Mouse (Mus musculus): ENCODE measurements around the gene St6galnac3. TPM values are rescaled to one million over a fixed set of nuclear protein-coding genes. Genes with fewer than 3 reads are reported as not detected.
A peak's percentile ranks its signal among the peaks of the same experiment; 100 is the strongest.

Gene St6galnac3
- total and polyA plus RNA-seq, 2 experiments from 2014 or later: 6.9 to 16.6 TPM

DNA sequence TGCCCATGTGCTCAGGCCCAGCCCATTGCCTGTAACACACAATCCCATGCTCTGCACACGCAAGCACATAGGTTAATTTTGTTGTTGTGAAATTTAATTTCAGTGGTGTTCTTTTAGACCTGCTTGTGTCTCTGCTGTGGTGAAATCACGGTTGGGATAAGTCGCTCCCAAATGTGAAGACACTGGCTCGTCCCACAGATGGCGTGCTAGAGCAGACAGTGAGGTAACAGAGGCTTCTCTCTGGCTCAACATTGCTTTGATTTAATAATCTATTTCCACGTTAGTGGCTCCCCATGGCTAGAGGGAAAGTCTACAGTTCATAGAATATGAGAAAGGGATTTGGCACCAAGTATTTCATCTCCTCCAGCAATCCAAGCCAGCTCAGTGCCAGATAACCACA, 17.3 kb downstream of the St6galnac3 start:
- Histone ChIP-seq H3K4me1 (ENCODE audit: insufficient read depth) (no peaks in the 10 kb centered on the region), H3K9ac (no peak overlapping the region), H3K36me3 (ENCODE audit: insufficient read depth) (no peaks in the 10 kb centered on the region), H3K4me3 (ENCODE audit: low read depth, low read length) (no peak overlapping the region), H3K27me3 (ENCODE audit: insufficient read depth, low read length) (no peaks in the 10 kb centered on the region), H3K9me3 (ENCODE audit: low read length) (no peaks in the 10 kb centered on the region), H3K27ac (ENCODE audit: low read depth, low read length) (no peak overlapping the region), H3K4me2 (ENCODE audit: low read depth) (no peak overlapping the region)
- ATAC-seq: no peak
- 71% methylated on average over 6 of the region's 6 CpGs for WGBS
- no peak; the same call in 1 of the 2 replicates for TF ChIP-seq CTCF (IDR thresholded peaks at IDR 0.05; ENCODE audit: low read depth)
- no peak for DNase-seq

GRCm38 (mm10) chr3:153706901-153707300, 18.1 kb downstream of the St6galnac3 start:
- Histone ChIP-seq H3K9me3 (ENCODE audit: low read length) (no peaks in the 10 kb centered on the region), H3K4me2 (ENCODE audit: low read depth) (no peak overlapping the region), H3K27ac (ENCODE audit: low read depth, low read length) (no peak overlapping the region), H3K27me3 (ENCODE audit: insufficient read depth, low read length) (no peaks in the 10 kb centered on the region), H3K36me3 (ENCODE audit: insufficient read depth) (no peaks in the 10 kb centered on the region), H3K4me3 (ENCODE audit: low read depth, low read length) (no peak overlapping the region), H3K9ac (no peak overlapping the region), H3K4me1 (ENCODE audit: insufficient read depth) (no peaks in the 10 kb centered on the region)
- ATAC-seq (no peak), DNase-seq (no peak)
- 88% methylated on average over 1 of the region's 1 CpGs for WGBS
- no peak for TF ChIP-seq CTCF (IDR thresholded peaks at IDR 0.05; ENCODE audit: low read depth)

DNA sequence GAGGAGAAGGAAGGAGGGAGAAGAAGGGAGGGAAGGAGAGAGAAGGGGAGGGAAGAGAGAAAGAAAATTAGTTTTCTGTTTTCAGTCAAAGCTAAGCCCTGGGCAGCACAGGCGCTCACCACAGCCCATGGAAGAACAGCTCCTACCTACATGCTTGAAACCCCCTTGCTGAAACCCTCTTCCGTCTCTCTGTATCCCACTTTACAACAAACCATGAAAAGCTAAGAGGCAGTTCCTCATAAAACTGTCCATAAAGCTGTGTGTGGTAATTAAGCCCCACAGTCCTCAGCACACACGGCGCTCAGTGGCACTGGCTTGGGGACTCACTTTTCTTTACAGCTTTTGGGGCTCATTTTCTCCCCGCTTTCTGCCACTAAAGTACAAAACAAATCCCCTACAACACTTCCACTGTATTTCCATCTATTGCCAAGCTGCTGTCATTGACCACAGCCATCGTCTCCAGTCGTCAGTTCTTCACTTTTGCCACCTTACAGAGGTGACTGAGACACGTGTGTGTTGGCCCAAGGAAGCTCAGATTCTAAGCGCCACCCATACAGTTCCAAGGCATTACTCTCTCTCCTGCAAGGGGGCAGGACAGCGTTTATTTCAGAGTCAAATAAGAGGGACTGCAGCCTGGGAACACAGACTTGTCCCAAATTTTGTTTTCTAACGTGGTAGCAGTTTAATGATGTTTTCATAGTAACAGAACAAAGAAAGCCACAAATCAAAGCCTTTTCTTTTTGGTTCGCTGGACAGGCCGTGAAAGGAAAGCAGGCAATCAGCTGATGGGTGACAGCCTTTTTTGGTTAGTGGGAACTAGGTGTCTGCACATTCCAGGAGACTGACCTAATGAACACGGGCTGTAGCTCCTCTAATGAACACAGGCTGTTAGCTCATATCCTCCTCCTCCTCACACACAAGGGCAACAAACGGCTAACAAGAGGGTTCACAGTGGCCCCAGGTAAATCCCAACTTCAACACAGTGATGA, 22.9 kb downstream of the St6galnac3 start:
- Histone ChIP-seq H3K4me3 (ENCODE audit: low read depth, low read length) (no peak overlapping the region), H3K27ac (ENCODE audit: low read depth, low read length) (no peak overlapping the region), H3K9ac (no peak overlapping the region), H3K9me3 (ENCODE audit: low read length) (no peaks in the 10 kb centered on the region), H3K27me3 (ENCODE audit: insufficient read depth, low read length) (no peaks in the 10 kb centered on the region), H3K4me1 (ENCODE audit: insufficient read depth) (no peaks in the 10 kb centered on the region), H3K36me3 (ENCODE audit: insufficient read depth) (no peaks in the 10 kb centered on the region; the same call in 1 of the 2 replicates), H3K4me2 (ENCODE audit: low read depth) (no peak overlapping the region)
- DNase-seq (no peak), ATAC-seq (no peak)
- WGBS: 27% methylated on average over 15 of the region's 15 CpGs
- TF ChIP-seq CTCF (IDR thresholded peaks at IDR 0.05; ENCODE audit: low read depth): peak; percentile 12; the same call in 1 of the 2 replicates

- no peak overlapping the region for H3K4me3 ChIP-seq (ENCODE audit: low read depth, low read length)
- no peaks in the 10 kb centered on the region for H3K9me3 ChIP-seq (ENCODE audit: low read length)
- no peak overlapping the region for H3K27ac ChIP-seq (ENCODE audit: low read depth, low read length)
- ATAC-seq: no peak
- WGBS: 84% methylated on average over 7 of the region's 7 CpGs
- no peaks in the 10 kb centered on the region for H3K4me1 ChIP-seq (ENCODE audit: insufficient read depth)
- H3K4me2 ChIP-seq (ENCODE audit: low read depth): no peak overlapping the region
- H3K9ac ChIP-seq: no peak overlapping the region
- DNase-seq: no peak
- no peaks in the 10 kb centered on the region; the same call in 1 of the 2 replicates for H3K36me3 ChIP-seq (ENCODE audit: insufficient read depth)
- TF ChIP-seq CTCF (IDR thresholded peaks at IDR 0.05; ENCODE audit: low read depth): no peak
- no peaks in the 10 kb centered on the region for H3K27me3 ChIP-seq (ENCODE audit: insufficient read depth, low read length)
Observed at GRCm38 (mm10) chr3:153701172-153701571, 23.8 kb downstream of the St6galnac3 start.

DNA sequence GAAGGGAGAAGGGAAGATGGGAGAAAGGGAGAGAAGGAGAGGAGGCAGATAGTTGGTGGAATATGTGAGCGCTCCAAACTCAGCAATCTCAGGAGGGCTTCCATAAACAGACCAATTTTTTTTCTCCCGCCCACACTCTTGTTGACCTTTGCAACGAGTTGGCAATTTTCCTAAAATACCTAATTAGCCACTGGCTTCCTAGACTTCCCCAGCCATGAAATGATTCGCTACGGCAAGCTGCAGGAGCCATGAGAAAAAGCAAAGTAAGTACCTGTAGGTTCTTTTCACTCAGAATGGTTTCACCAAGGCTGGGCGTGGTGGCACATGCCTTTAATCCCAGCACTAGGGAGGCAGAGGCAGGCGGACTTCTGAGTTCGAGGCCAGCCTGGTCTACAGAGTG, 25.9 kb downstream of the St6galnac3 start:
- WGBS: 80% methylated on average over 8 of the region's 8 CpGs
- no peak overlapping the region for H3K9ac ChIP-seq
- no peak overlapping the region for H3K4me3 ChIP-seq (ENCODE audit: low read depth, low read length)
- no peak for TF ChIP-seq CTCF (IDR thresholded peaks at IDR 0.05; ENCODE audit: low read depth)
- H3K9me3 ChIP-seq (ENCODE audit: low read length): no peaks in the 10 kb centered on the region
- no peaks in the 10 kb centered on the region; the same call in 1 of the 2 replicates for H3K36me3 ChIP-seq (ENCODE audit: insufficient read depth)
- H3K27me3 ChIP-seq (ENCODE audit: insufficient read depth, low read length): no peaks in the 10 kb centered on the region
- no peaks in the 10 kb centered on the region for H3K4me1 ChIP-seq (ENCODE audit: insufficient read depth)
- no peak overlapping the region for H3K27ac ChIP-seq (ENCODE audit: low read depth, low read length)
- no peak for DNase-seq
- ATAC-seq: no peak
- H3K4me2 ChIP-seq (ENCODE audit: low read depth): no peak overlapping the region

DNA sequence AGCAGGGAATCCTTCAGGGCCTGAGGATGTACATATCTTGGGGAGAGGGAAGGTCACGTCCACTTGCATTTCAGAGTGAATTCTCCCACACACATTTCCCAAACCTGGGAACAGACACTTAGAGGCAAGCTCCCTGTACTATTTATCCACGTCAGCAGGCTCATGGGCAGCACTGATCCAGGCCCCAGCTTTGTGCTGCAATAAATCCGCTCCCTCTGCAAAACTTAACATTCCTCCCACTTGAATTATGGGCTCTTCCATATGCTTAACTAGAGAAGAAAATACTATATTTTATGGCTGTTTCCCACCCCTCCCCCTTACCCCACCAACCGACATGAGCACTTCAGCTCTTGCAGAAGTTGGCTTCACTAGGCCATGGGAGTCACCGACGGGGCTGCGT, 32.0 kb downstream of the St6galnac3 start:
- Histone ChIP-seq H3K27ac (ENCODE audit: low read depth, low read length) (no peak overlapping the region; the same call in 1 of the 2 replicates), H3K4me2 (ENCODE audit: low read depth) (no peak overlapping the region), H3K27me3 (ENCODE audit: insufficient read depth, low read length) (no peaks in the 10 kb centered on the region), H3K4me1 (ENCODE audit: insufficient read depth) (no peaks in the 10 kb centered on the region), H3K9ac (no peak overlapping the region), H3K36me3 (ENCODE audit: insufficient read depth) (no peaks in the 10 kb centered on the region; the same call in 1 of the 2 replicates), H3K9me3 (ENCODE audit: low read length) (no peaks in the 10 kb centered on the region), H3K4me3 (ENCODE audit: low read depth, low read length) (no peak overlapping the region)
- ATAC-seq (no peak), DNase-seq (no peak)
- 76% methylated on average over 7 of the region's 7 CpGs for WGBS
- no peak for TF ChIP-seq CTCF (IDR thresholded peaks at IDR 0.05; ENCODE audit: low read depth)

- no peak overlapping the region for H3K27ac ChIP-seq (ENCODE audit: low read depth, low read length)
- no peak overlapping the region for H3K4me3 ChIP-seq (ENCODE audit: low read depth, low read length)
- no peak for ATAC-seq
- no peak overlapping the region for H3K9ac ChIP-seq
- no peaks in the 10 kb centered on the region for H3K4me1 ChIP-seq (ENCODE audit: insufficient read depth)
- 66% methylated on average over 11 of the region's 11 CpGs for WGBS
- H3K27me3 ChIP-seq (ENCODE audit: insufficient read depth, low read length): no peaks in the 10 kb centered on the region
- no peak overlapping the region for H3K4me2 ChIP-seq (ENCODE audit: low read depth)
- TF ChIP-seq CTCF (IDR thresholded peaks at IDR 0.05; ENCODE audit: low read depth): no peak
- DNase-seq: no peak
- H3K36me3 ChIP-seq (ENCODE audit: insufficient read depth): no peaks in the 10 kb centered on the region
- no peaks in the 10 kb centered on the region for H3K9me3 ChIP-seq (ENCODE audit: low read length)
Observed at GRCm38 (mm10) chr3:153692206-153692813, 32.7 kb downstream of the St6galnac3 start.
